Mouse (Mus musculus): ENCODE data around the gene Mum1l1. TPM values are rescaled to one million over a fixed set of nuclear protein-coding genes. Genes with fewer than 3 reads are reported as not detected.
A peak's percentile ranks its signal among the peaks of the same experiment; 100 is the strongest.
"Not testable (repeated sequence)": the region's sequence is repeated elsewhere in the genome, so short reads cannot be mapped to it uniquely, and the experiment has no call there.

Mum1l1 gene
- total RNA-seq (2014; rRNA removed), result 0.09 and 0.20 TPM in 2 replicates
- polyA plus RNA-seq (2012; rRNA removed), result 0.02 TPM in 1 of 2 replicates, not detected in the other

DNA sequence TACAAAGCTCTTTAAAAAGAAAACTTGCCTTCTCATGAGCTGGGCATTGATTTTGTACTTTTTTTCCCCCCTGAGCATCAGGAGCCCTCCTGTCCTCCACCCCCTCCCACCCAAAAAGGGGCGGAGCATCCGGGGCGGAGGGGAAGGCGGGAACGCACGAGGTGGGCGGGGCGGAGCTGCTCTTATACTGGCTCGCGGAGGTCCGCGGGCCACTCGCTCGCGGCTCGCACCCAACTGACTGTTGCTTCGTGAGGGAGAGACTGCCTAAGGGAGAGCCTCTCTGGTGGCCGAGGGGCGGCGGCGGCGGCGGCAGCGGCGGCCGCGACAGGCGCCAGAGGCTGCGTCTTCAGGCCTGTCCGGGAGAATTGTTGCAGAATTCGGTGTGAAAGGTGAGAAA lies at the start of gene Mum1l1:
Gene Mum1l1, plus strand, starts transcription at position 214 of the 397 bp plus-strand sequence.
- peak; percentile 6 for DNase-seq (ENCODE audit: extremely low read depth, low read depth, low spot score)
- Histone ChIP-seq H3K4me1 (ENCODE audit: control insufficient read depth, insufficient read depth, low read length) (no peaks in the 10 kb centered on the region), H3K79me2 (ENCODE audit: control insufficient read depth, insufficient read depth, low read length) (no peaks in the 10 kb centered on the region), H3K27me3 (ENCODE audit: control insufficient read depth, insufficient read depth, low read length) (no peaks in the 10 kb centered on the region), H3K9ac (ENCODE audit: low read depth, low read length) (no peak within 1 kb of the TSS), H3K36me3 (ENCODE audit: control insufficient read depth, insufficient read depth, low read length) (no peaks in the 10 kb centered on the region), H3K4me3 (ENCODE audit: insufficient read depth, low read depth, low read length) (peak within 1 kb of the TSS; percentile 41; the same call in 1 of the 2 replicates), H3K27ac (replicated peaks; ENCODE audit: insufficient read depth, low read depth, low read length) (no peak within 1 kb of the TSS)
- TF ChIP-seq CTCF (IDR thresholded peaks at IDR 0.05; ENCODE audit: low read depth, low read length), result no peak
- TF ChIP-seq POLR2A (IDR thresholded peaks at IDR 0.05; ENCODE audit: extremely low read depth, insufficient read depth, low read length), result no peak
- WGBS, result 1% methylated on average over 31 of the region's 31 CpGs

DNA sequence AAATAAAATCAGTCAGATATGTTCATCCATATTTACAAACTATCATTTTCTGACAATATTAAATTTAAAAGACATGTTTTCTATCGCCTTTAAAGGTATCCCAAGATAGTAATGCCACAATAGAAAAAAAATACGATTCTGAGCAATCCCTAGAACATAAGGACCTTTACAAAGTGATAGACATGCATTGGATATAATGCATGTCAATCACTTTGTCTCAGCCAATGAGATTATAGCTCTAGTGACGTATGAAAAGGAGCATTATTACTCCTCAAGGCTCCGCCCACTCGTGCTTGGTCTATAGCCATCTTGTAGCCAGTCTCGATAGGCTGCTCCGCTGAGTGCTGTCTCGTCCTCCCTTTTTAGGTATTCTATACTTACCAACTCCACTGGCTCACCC lies 30.9 kb upstream of the Mum1l1 start, which contains the start of gene 4933428M09Rik:
Gene 4933428M09Rik, plus strand, starts transcription at position 301 of the 400 bp plus-strand sequence.
- Histone ChIP-seq H3K4me1 (ENCODE audit: control insufficient read depth, insufficient read depth, low read length) (no peaks in the 10 kb centered on the region), H3K36me3 (ENCODE audit: control insufficient read depth, insufficient read depth, low read length) (no peaks in the 10 kb centered on the region), H3K9ac (ENCODE audit: low read depth, low read length) (no peak within 1 kb of the TSS), H3K27ac (replicated peaks; ENCODE audit: insufficient read depth, low read depth, low read length) (no peak within 1 kb of the TSS), H3K4me3 (ENCODE audit: insufficient read depth, low read depth, low read length) (no peak within 1 kb of the TSS), H3K79me2 (ENCODE audit: control insufficient read depth, insufficient read depth, low read length) (no peaks in the 10 kb centered on the region), H3K27me3 (ENCODE audit: control insufficient read depth, insufficient read depth, low read length) (no peaks in the 10 kb centered on the region)
- WGBS, result 91% methylated on average over 8 of the region's 8 CpGs
- TF ChIP-seq POLR2A (IDR thresholded peaks at IDR 0.05; ENCODE audit: extremely low read depth, insufficient read depth, low read length) (no peak), CTCF (IDR thresholded peaks at IDR 0.05; ENCODE audit: low read depth, low read length) (no peak)
- DNase-seq (ENCODE audit: extremely low read depth, low read depth, low spot score), result no peak

DNA sequence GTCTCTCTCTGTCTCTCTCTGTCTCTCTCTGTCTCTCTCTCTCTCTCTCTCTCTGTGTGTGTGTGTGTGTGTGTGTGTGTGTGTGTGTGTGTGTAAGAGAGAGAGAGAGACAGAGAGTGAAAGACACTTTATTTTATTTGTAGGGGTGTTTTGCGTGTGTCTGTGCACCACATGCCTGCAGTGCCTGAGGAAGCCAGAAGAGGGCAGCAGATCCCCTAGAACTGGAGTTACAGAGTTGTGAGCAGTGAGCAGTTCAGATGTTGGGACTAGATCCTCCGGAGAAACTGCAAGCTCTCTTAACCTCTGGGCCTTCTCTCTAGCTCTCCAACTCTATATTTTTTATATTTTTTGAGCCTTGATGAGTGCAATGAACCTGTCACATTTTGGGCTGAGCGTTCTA lies 18.3 kb upstream of the Mum1l1 start:
- DNase-seq (ENCODE audit: extremely low read depth, low read depth, low spot score); H3K4me3 ChIP-seq (ENCODE audit: insufficient read depth, low read depth, low read length); H3K27me3 ChIP-seq (ENCODE audit: control insufficient read depth, insufficient read depth, low read length); H3K27ac ChIP-seq (replicated peaks; ENCODE audit: insufficient read depth, low read depth, low read length); H3K36me3 ChIP-seq (ENCODE audit: control insufficient read depth, insufficient read depth, low read length); H3K79me2 ChIP-seq (ENCODE audit: control insufficient read depth, insufficient read depth, low read length); H3K9ac ChIP-seq (ENCODE audit: low read depth, low read length); H3K4me1 ChIP-seq (ENCODE audit: control insufficient read depth, insufficient read depth, low read length): not testable (repeated sequence)
- peak; percentile 29 for TF ChIP-seq CTCF (IDR thresholded peaks at IDR 0.05; ENCODE audit: low read depth, low read length)
- 92% methylated on average over 3 of the region's 3 CpGs for WGBS

DNA sequence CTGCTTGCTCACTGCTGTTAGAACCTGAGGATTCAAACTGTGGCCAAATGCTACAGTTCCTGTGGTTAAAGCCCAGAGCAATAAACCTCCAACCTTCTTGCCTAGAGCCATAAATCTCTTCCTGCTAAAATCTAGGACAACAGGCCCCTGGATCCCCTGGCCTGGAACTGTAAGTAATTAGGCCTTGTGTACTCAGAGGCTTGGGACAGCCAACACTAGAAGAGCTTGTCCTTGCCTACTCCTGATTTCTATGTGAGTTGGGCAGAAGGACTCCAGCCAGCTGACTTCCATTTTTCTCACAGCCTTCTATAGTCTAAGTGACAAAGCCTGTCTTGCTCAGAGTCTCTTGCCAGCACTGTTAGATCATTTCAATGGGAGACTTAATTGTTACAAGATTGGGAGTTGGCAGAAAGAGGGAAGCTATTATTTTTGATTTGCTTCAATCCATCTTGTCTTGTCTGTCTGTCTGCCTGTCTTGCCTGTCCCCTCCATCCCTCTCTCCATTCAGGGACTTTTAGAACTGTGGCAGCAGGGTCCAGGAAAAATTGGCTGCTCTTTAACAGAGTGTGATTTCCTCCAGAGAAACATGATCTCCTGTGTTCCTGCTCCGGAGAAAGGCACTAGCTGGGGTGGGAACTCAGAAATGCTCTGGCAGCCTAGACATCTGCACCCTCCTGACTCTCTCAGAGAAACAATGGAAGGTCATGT lies 15.1 kb upstream of the Mum1l1 start:
- H3K79me2 ChIP-seq (ENCODE audit: control insufficient read depth, insufficient read depth, low read length), result no peaks in the 10 kb centered on the region
- no peak for DNase-seq (ENCODE audit: extremely low read depth, low read depth, low spot score)
- H3K27me3 ChIP-seq (ENCODE audit: control insufficient read depth, insufficient read depth, low read length), result no peaks in the 10 kb centered on the region
- H3K4me1 ChIP-seq (ENCODE audit: control insufficient read depth, insufficient read depth, low read length), result no peaks in the 10 kb centered on the region
- H3K9ac ChIP-seq (ENCODE audit: low read depth, low read length), result no peak overlapping the region
- WGBS, result 52% methylated on average over 1 of the region's 1 CpGs
- no peaks in the 10 kb centered on the region for H3K36me3 ChIP-seq (ENCODE audit: control insufficient read depth, insufficient read depth, low read length)
- no peak overlapping the region for H3K27ac ChIP-seq (replicated peaks; ENCODE audit: insufficient read depth, low read depth, low read length)
- H3K4me3 ChIP-seq (ENCODE audit: insufficient read depth, low read depth, low read length), result no peak overlapping the region
- no peak for TF ChIP-seq CTCF (IDR thresholded peaks at IDR 0.05; ENCODE audit: low read depth, low read length)
- no peak for TF ChIP-seq POLR2A (IDR thresholded peaks at IDR 0.05; ENCODE audit: extremely low read depth, insufficient read depth, low read length)

DNA sequence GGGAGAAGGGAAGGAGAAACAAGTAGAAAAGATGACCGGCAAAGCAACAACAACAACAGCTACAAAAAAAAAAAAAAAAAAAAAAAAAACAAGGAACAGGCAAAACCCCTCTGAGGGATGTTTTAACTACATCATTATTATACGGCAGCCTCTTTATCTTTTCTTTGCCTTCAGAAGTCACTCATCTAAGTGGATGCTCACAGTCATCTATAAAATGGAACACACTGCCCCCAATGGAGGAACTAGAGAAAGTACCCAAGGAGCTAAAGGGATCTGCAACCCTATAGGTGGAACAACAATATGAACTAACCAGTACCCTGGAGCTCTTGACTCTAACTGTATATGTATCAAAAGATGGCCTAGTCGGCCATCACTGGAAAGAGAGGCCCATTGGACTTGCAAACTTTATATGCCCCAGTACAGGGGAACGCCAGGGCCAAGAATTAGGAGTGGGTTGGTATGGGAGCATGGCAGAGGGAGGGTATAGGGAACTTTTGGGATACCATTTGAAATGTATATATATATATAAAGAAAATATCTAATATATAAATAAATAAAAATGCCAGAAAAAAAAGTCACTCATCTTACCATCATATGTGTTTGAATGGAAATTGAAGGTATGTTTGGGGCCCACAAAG lies 532 bp upstream of the Mum1l1 start:
- H3K4me1 ChIP-seq (ENCODE audit: control insufficient read depth, insufficient read depth, low read length); DNase-seq (ENCODE audit: extremely low read depth, low read depth, low spot score); H3K4me3 ChIP-seq (ENCODE audit: insufficient read depth, low read depth, low read length); H3K79me2 ChIP-seq (ENCODE audit: control insufficient read depth, insufficient read depth, low read length); H3K9ac ChIP-seq (ENCODE audit: low read depth, low read length); H3K27ac ChIP-seq (replicated peaks; ENCODE audit: insufficient read depth, low read depth, low read length); H3K27me3 ChIP-seq (ENCODE audit: control insufficient read depth, insufficient read depth, low read length); H3K36me3 ChIP-seq (ENCODE audit: control insufficient read depth, insufficient read depth, low read length): not testable (repeated sequence)
- 79% methylated on average over 4 of the region's 4 CpGs for WGBS

DNA sequence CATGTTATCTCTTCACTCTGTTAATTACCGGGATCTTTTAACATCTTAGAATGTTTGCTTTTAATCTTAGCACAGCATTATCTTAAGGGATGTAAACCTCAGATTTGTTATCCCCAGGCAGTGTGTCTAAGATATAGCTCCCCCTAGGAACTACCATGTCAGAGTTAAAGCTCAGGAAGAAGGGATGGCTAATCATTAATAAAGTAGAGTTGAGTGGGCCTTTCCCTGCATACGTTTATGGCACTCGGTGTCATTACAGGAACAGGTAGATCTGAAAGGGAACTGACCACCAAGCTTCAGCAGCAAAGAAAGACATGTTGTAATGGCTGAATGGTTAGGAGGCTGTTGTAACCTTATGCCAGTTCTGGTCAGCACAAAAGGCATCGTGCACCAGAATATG lies 4.9 kb downstream of the Mum1l1 start:
- no peak overlapping the region for H3K27ac ChIP-seq (replicated peaks; ENCODE audit: insufficient read depth, low read depth, low read length)
- no peak for TF ChIP-seq POLR2A (IDR thresholded peaks at IDR 0.05; ENCODE audit: extremely low read depth, insufficient read depth, low read length)
- TF ChIP-seq CTCF (IDR thresholded peaks at IDR 0.05; ENCODE audit: low read depth, low read length), result no peak
- whole genome bisulfite sequencing, result 24% methylated on average over 4 of the region's 4 CpGs
- no peaks in the 10 kb centered on the region for H3K4me1 ChIP-seq (ENCODE audit: control insufficient read depth, insufficient read depth, low read length)
- no peaks in the 10 kb centered on the region for H3K79me2 ChIP-seq (ENCODE audit: control insufficient read depth, insufficient read depth, low read length)
- H3K4me3 ChIP-seq (ENCODE audit: insufficient read depth, low read depth, low read length), result no peak overlapping the region
- no peak overlapping the region for H3K9ac ChIP-seq (ENCODE audit: low read depth, low read length)
- H3K27me3 ChIP-seq (ENCODE audit: control insufficient read depth, insufficient read depth, low read length), result no peaks in the 10 kb centered on the region
- no peaks in the 10 kb centered on the region for H3K36me3 ChIP-seq (ENCODE audit: control insufficient read depth, insufficient read depth, low read length)
- no peak for DNase-seq (ENCODE audit: extremely low read depth, low read depth, low spot score)
